Mouse (Mus musculus): ENCODE results near the gene Chrna9.

DNA sequence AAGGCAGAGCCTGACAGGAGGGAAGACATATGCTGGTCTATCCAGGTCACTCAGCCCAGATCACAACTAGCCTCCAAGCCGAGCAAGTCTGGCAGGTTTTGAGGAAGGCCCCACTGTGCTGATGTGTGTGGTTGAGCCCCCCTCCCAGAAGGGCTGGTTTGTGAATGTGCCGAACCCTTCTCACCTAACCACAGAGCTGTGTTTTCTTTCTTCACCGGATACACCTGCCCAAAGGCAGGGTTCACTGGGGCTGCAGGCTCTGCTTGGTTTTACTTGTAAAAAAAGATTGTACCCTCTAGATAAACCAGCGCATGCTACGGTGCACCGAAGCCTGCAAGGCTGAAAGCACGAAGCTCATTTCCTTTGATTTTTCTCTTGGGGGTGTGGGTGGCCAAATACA, 5.6 kb upstream of the Chrna9 start:
- TF ChIP-seq POLR2A (IDR thresholded peaks at IDR 0.05; ENCODE audit: borderline replicate concordance, extremely low read depth, low read depth, low read length) = no peak
- TF ChIP-seq CTCF (IDR thresholded peaks at IDR 0.05; ENCODE audit: insufficient read depth, low read length) = no peak
